Comparison of ENCODE assay signal across 8 mouse cellular contexts in genomic region chr14:34768373-34768772, GRCm38 (mm10). TPM values are rescaled to one million over a fixed set of nuclear protein-coding genes. Genes with fewer than 3 reads are reported as not detected.
A peak's percentile ranks its signal among the peaks of the same experiment; 100 is the strongest.
DNase-seq lines count a peak whose midpoint lies in the region; ATAC-seq and TF ChIP-seq lines count a peak whose summit lies in the region.

No protein-coding gene starts in this region.

- H3K27ac ChIP-seq in heart, embryonic 14.5 days (replicated peaks in 1 of 2; ENCODE audit: control insufficient read depth in 1 of 2, insufficient read depth in 1 of 2, low read depth in 2 of 2, low read length in 2 of 2): no peak overlapping the region
- no peak overlapping the region for H3K27ac ChIP-seq in kidney, postnatal 0 days
- no peak overlapping the region for H3K27ac ChIP-seq in liver, embryonic 13.5 days
- H3K27ac ChIP-seq in stomach, embryonic 15.5 days: no peak overlapping the region

- peak; percentile 69 for DNase-seq in brain, embryonic 14.5 days (ENCODE audit: low read depth)
- DNase-seq in kidney, postnatal 0 days (ENCODE audit: low spot score): peak; percentile 68
- peak; percentile 73 for DNase-seq in liver, embryonic 13.5 days
- DNase-seq in naive thymus-derived CD4-positive, alpha-beta T cell, adult 2 months (ENCODE audit: low read depth): peak; percentile 68

- H3K36me3 ChIP-seq in heart, embryonic 14.5 days (ENCODE audit: control insufficient read depth, insufficient read depth, low read length): no peaks in the 10 kb centered on the region
- H3K36me3 ChIP-seq in kidney, postnatal 0 days (ENCODE audit: insufficient read depth, low read length): no peaks in the 10 kb centered on the region
- no peaks in the 10 kb centered on the region for H3K36me3 ChIP-seq in liver, embryonic 13.5 days
- H3K36me3 ChIP-seq in stomach, embryonic 15.5 days: no peaks in the 10 kb centered on the region

- H3K4me3 ChIP-seq in heart, embryonic 14.5 days (ENCODE audit: control insufficient read depth in 1 of 2, insufficient read depth in 1 of 2, low read depth in 1 of 2, low read length in 2 of 2): peak overlapping the region; percentile 33 to 53; a peak in 3 of 4 replicates
- H3K4me3 ChIP-seq in kidney, postnatal 0 days (replicated peaks; ENCODE audit: low read depth, low read length): peak overlapping the region; percentile 36
- H3K4me3 ChIP-seq in liver, embryonic 13.5 days (replicated peaks): peak overlapping the region; percentile 62
- H3K4me3 ChIP-seq in stomach, embryonic 15.5 days (replicated peaks): peak overlapping the region; percentile 49; the same call in 1 of the 2 replicates

- H3K4me2 ChIP-seq in heart, embryonic 14.5 days (ENCODE audit: low read length): peak overlapping the region; percentile 99
- peak overlapping the region; percentile 87 for H3K4me2 ChIP-seq in kidney, postnatal 0 days (ENCODE audit: low read length)
- H3K4me2 ChIP-seq in liver, embryonic 13.5 days: peak overlapping the region; percentile 91
- peak overlapping the region; percentile 99 for H3K4me2 ChIP-seq in stomach, embryonic 15.5 days

- peak; percentile 56 for ATAC-seq in CD4-positive, CD25-positive, alpha-beta regulatory T cell, adult 4 months
- peak; percentile 55 for ATAC-seq in erythroid progenitor cell, adult 5-6 weeks (replicated peaks; ENCODE audit: low FRiP score, poor library complexity, severe bottlenecking)
- peak; percentile 56 for ATAC-seq in heart, embryonic 14.5 days (ENCODE audit: insufficient number of reproducible peaks, insufficient read depth, low FRiP score, low read depth)
- ATAC-seq in kidney, postnatal 0 days (replicated peaks; ENCODE audit: low FRiP score, low read depth): peak; percentile 41; the same call in 1 of the 2 replicates
- ATAC-seq in liver, embryonic 13.5 days (ENCODE audit: low read depth): peak; percentile 74
- ATAC-seq in stomach, embryonic 15.5 days (ENCODE audit: insufficient read depth, low FRiP score, low read depth): peak; percentile 27; the same call in 1 of the 2 replicates

- H3K9me3 ChIP-seq in heart, embryonic 14.5 days (ENCODE audit: control insufficient read depth, low read length): no peaks in the 10 kb centered on the region
- no peaks in the 10 kb centered on the region for H3K9me3 ChIP-seq in kidney, postnatal 0 days (replicated peaks; ENCODE audit: low read length)
- no peaks in the 10 kb centered on the region for H3K9me3 ChIP-seq in liver, embryonic 13.5 days (replicated peaks)
- H3K9me3 ChIP-seq in stomach, embryonic 15.5 days: no peaks in the 10 kb centered on the region

- no peak for TF ChIP-seq POLR2A in brain, embryonic 14.5 days (IDR thresholded peaks at IDR 0.05; ENCODE audit: borderline replicate concordance, extremely low read depth, insufficient read depth, insufficient read length, poor library complexity, severe bottlenecking)

- no peaks in the 10 kb centered on the region; the same call in 1 of the 2 replicates for H3K27me3 ChIP-seq in heart, embryonic 14.5 days (ENCODE audit: control insufficient read depth, insufficient read depth, low read length)
- no peaks in the 10 kb centered on the region for H3K27me3 ChIP-seq in kidney, postnatal 0 days (ENCODE audit: insufficient read depth, low read length)
- H3K27me3 ChIP-seq in liver, embryonic 13.5 days: no peaks in the 10 kb centered on the region
- H3K27me3 ChIP-seq in stomach, embryonic 15.5 days (replicated peaks): 0 out of 2 replicates have a peak, but pooled peaks cover 3% of the 10 kb centered on the region

- TF ChIP-seq CTCF in brain, embryonic 14.5 days (IDR thresholded peaks at IDR 0.05; ENCODE audit: borderline replicate concordance, extremely low read depth, insufficient read depth, insufficient read length): no peak
- TF ChIP-seq CTCF in kidney, postnatal 0 days (IDR thresholded peaks at IDR 0.05; ENCODE audit: low read depth): no peak

- peak overlapping the region; percentile 71; the same call in 1 of the 2 replicates for H3K9ac ChIP-seq in heart, embryonic 14.5 days (ENCODE audit: low read length)
- no peak overlapping the region for H3K9ac ChIP-seq in kidney, postnatal 0 days (ENCODE audit: low read depth, low read length)
- peak overlapping the region; percentile 54 for H3K9ac ChIP-seq in liver, embryonic 13.5 days
- H3K9ac ChIP-seq in stomach, embryonic 15.5 days: no peak overlapping the region

- 2% methylated on average over 10 of the region's 10 CpGs for WGBS in heart, embryonic 14.5 days
- WGBS in kidney, postnatal 0 days: 1% methylated on average over 10 of the region's 10 CpGs
- WGBS in liver, embryonic 13.5 days (ENCODE audit: insufficient replicate concordance): 1% methylated on average over 10 of the region's 10 CpGs
- WGBS in stomach, embryonic 15.5 days: 1% methylated on average over 10 of the region's 10 CpGs

- peaks cover 4 to 6% of the 10 kb centered on the region in 2 experiments; a peak in 2 of 4 replicates for H3K4me1 ChIP-seq in heart, embryonic 14.5 days (ENCODE audit: control insufficient read depth in 2 of 2, insufficient read depth in 2 of 2, low read length in 2 of 2)
- peaks cover 9% of the 10 kb centered on the region; the same call in 1 of the 2 replicates for H3K4me1 ChIP-seq in kidney, postnatal 0 days (replicated peaks; ENCODE audit: insufficient read depth, low read length)
- peaks cover 46% of the 10 kb centered on the region for H3K4me1 ChIP-seq in liver, embryonic 13.5 days (replicated peaks)
- peaks cover 16% of the 10 kb centered on the region for H3K4me1 ChIP-seq in stomach, embryonic 15.5 days

RNA-seq across cellular contexts. Expression of gene Grid1, which starts 51.5 kb away (rescaled TPM):
- polyA plus RNA-seq in CD4-positive, CD25-positive, alpha-beta regulatory T cell, adult 4 months (2017; shearing (Covaris generic)): not detected
- polyA plus RNA-seq in brain, embryonic 14.5 days (2012; rRNA removed): 7.3 and 14.8 TPM in 2 replicates
- total RNA-seq in erythroid progenitor cell, adult 5-6 weeks (2015; ENCODE audit: low replicate concordance): not detected in 2 replicates
- total RNA-seq in erythroid progenitor cell, adult 5-6 weeks (2017; ENCODE audit: low replicate concordance): 0.64 TPM in 1 of 2 replicates, not detected in the other
- polyA plus RNA-seq in heart, embryonic 14.5 days (2014; fragmentation: Nextera tagmentation; extraction: Ambion mirVana): 0.46 and 0.81 TPM in 2 replicates
- 0.65 and 0.91 TPM in 2 replicates for polyA plus RNA-seq in kidney, postnatal 0 days (2015; fragmentation: Nextera tagmentation; extraction: Ambion mirVana)
- polyA plus RNA-seq in liver, embryonic 13.5 days (2015; fragmentation: Nextera tagmentation; extraction: Ambion mirVana): 0.07 and 0.15 TPM in 2 replicates
- 0.76 and 1.4 TPM in 2 replicates for polyA plus RNA-seq in stomach, embryonic 15.5 days (2015; fragmentation: Nextera tagmentation; extraction: Ambion mirVana)

Comparison
In these comparisons a context has a peak if more than half of its experiments do, and no peak if none do; other contexts are left out.
1. H3K9ac ChIP-seq: peak in heart, embryonic 14.5 days (single experiment) and liver, embryonic 13.5 days (single experiment); none in kidney, postnatal 0 days (single experiment) and stomach, embryonic 15.5 days (single experiment).
2. Peak in every context shown above with its lines, with median percentiles within 50 percentile points of each other: ATAC-seq, DNase-seq, H3K4me2 ChIP-seq and H3K4me3 ChIP-seq.